Mouse (Mus musculus) heart, embryonic 15.5 days (tissue): ENCODE results near the gene Eef1akmt1. TPM values are rescaled to one million over a fixed set of nuclear protein-coding genes. Genes with fewer than 3 reads are reported as not detected.

Experiments
- ATAC-seq: fragments of 200-750 bp; cut with Nextera tagmentation; replicated peaks from 2 replicates; pipeline ENCODE4 v1.8.0; 2017; ENCODE audit warnings: low read depth, moderate TSS enrichment; ENCODE audit not compliant: insufficient number of reproducible peaks, insufficient read depth, low FRiP score
- H3K27ac ChIP-seq: fragments of 300-500 bp; sonication (generic); 2 replicates; pipeline ENCODE4 v1.5.1; 2015; ENCODE audit warnings: mild to moderate bottlenecking, inconsistent platforms
- H3K27me3 ChIP-seq: fragments of 300-500 bp; sonication (generic); 2 replicates; pipeline ENCODE4 v1.6.1; 2015; ENCODE audit warnings: inconsistent platforms
- H3K36me3 ChIP-seq: fragments of 300-500 bp; sonication (generic); 2 replicates; pipeline ENCODE4 v1.6.1; 2015; ENCODE audit warnings: mild to moderate bottlenecking, inconsistent platforms
- H3K4me1 ChIP-seq: fragments of 300-500 bp; sonication (generic); replicated peaks from 2 replicates; pipeline ENCODE4 v1.6.1; 2015; ENCODE audit warnings: inconsistent platforms
- H3K4me2 ChIP-seq: fragments of 300-500 bp; sonication (generic); 2 replicates; pipeline ENCODE4 v1.6.1; 2015; ENCODE audit warnings: inconsistent platforms, mild to moderate bottlenecking, moderate library complexity
- H3K4me3 ChIP-seq: fragments of 300-500 bp; sonication (generic); 2 replicates; pipeline ENCODE4 v1.5.1; 2015; ENCODE audit warnings: mild to moderate bottlenecking, inconsistent platforms
- H3K9ac ChIP-seq: fragments of 300-500 bp; sonication (generic); 2 replicates; pipeline ENCODE4 v1.6.1; 2015; ENCODE audit warnings: mild to moderate bottlenecking, inconsistent platforms
- H3K9me3 ChIP-seq: fragments of 300-500 bp; sonication (generic); replicated peaks from 2 replicates; pipeline ENCODE4 v1.6.1; 2016; ENCODE audit warnings: inconsistent platforms
- WGBS: fragments of 180-500 bp; shearing (Covaris S2); methylation state at CpG from one replicate; pipeline ENCODE4 v1.1.7; 2015; ENCODE audit warnings: mixed read lengths; 5-methylcytosine and 5-hydroxymethylcytosine counted together
- polyA plus RNA-seq: library from polyadenylated mRNA; unstranded; fragments of >200 nt; fragmentation: Nextera tagmentation; extraction: Ambion mirVana; gene quantifications from 2 replicates; pipeline ENCODE4 v1.2.1, GENCODE M21; 2015

Eef1akmt1 gene
- polyA plus RNA-seq, 1 experiment from 2014 or later, result 63.3 TPM

GRCm38 (mm10) chr14:57517001-57517400 lies 54.4 kb downstream of the Eef1akmt1 start:
- WGBS, result 86% methylated on average over 7 of the region's 7 CpGs
- H3K4me3 ChIP-seq, result no peak overlapping the region
- no peak for ATAC-seq
- no peak overlapping the region for H3K27ac ChIP-seq
- H3K9me3 ChIP-seq, result no peaks in the 10 kb centered on the region
- no peak overlapping the region for H3K4me2 ChIP-seq
- H3K36me3 ChIP-seq, result no peaks in the 10 kb centered on the region
- no peak overlapping the region for H3K9ac ChIP-seq
- H3K27me3 ChIP-seq, result no peaks in the 10 kb centered on the region
- 0 out of 2 replicates have a peak, but pooled peaks cover 4% of the 10 kb centered on the region for H3K4me1 ChIP-seq

GRCm38 (mm10) chr14:57515156-57515762 lies 56.2 kb downstream of the Eef1akmt1 start:
- 0 out of 2 replicates have a peak, but pooled peaks cover 4% of the 10 kb centered on the region for H3K4me1 ChIP-seq
- no peak overlapping the region for H3K4me3 ChIP-seq
- no peaks in the 10 kb centered on the region for H3K9me3 ChIP-seq
- ATAC-seq, result no peak
- no peak overlapping the region for H3K27ac ChIP-seq
- 49% methylated on average over 6 of the region's 6 CpGs for WGBS
- no peaks in the 10 kb centered on the region for H3K27me3 ChIP-seq
- H3K9ac ChIP-seq, result no peak overlapping the region
- no peaks in the 10 kb centered on the region for H3K36me3 ChIP-seq
- H3K4me2 ChIP-seq, result no peak overlapping the region

- ATAC-seq, result 0 out of 2 replicates have a peak, but pooled peaks have one; percentile 53
- H3K27me3 ChIP-seq, result no peaks in the 10 kb centered on the region
- 54% methylated on average over 6 of the region's 6 CpGs for WGBS
- H3K27ac ChIP-seq, result no peak overlapping the region
- no peak overlapping the region for H3K4me2 ChIP-seq
- no peak overlapping the region for H3K4me3 ChIP-seq
- H3K9ac ChIP-seq, result no peak overlapping the region
- H3K36me3 ChIP-seq, result no peaks in the 10 kb centered on the region
- H3K9me3 ChIP-seq, result no peaks in the 10 kb centered on the region
- no peaks in the 10 kb centered on the region for H3K4me1 ChIP-seq
Measured at GRCm38 (mm10) chr14:57509554-57509953, 61.9 kb downstream of the Eef1akmt1 start.

GRCm38 (mm10) chr14:57503729-57504128 lies 67.7 kb downstream of the Eef1akmt1 start:
- H3K4me1 ChIP-seq, result no peaks in the 10 kb centered on the region
- no peak for ATAC-seq
- H3K4me2 ChIP-seq, result no peak overlapping the region
- no peaks in the 10 kb centered on the region for H3K27me3 ChIP-seq
- no peak overlapping the region for H3K4me3 ChIP-seq
- no peaks in the 10 kb centered on the region for H3K9me3 ChIP-seq
- WGBS, result 86% methylated on average over 6 of the region's 6 CpGs
- H3K36me3 ChIP-seq, result no peaks in the 10 kb centered on the region
- no peak overlapping the region for H3K9ac ChIP-seq
- no peak overlapping the region for H3K27ac ChIP-seq

Other genes with a start within 250 kb of the Eef1akmt1 start
- 10.8 and 20.0 TPM in 2 replicates for gene Cryl1, start 173.1 kb downstream of the Eef1akmt1 start, polyA plus RNA-seq
- 6.3 TPM in 2 replicates for gene Ift88, start 147.6 kb downstream of the Eef1akmt1 start, polyA plus RNA-seq
- 2.1 and 2.9 TPM in 2 replicates for gene Il17d, start 46.8 kb downstream of the Eef1akmt1 start, polyA plus RNA-seq
- 11.1 and 12.6 TPM in 2 replicates for gene Xpo4, start 93.8 kb upstream of the Eef1akmt1 start, polyA plus RNA-seq
- gene Gm49361, start 174.5 kb upstream of the Eef1akmt1 start, polyA plus RNA-seq, result not detected in 2 replicates
- 20.3 and 26.2 TPM in 2 replicates for gene Lats2, start 186.8 kb upstream of the Eef1akmt1 start, polyA plus RNA-seq
- gene Sap18, start 226.6 kb upstream of the Eef1akmt1 start, polyA plus RNA-seq, result 17.3 and 19.7 TPM in 2 replicates